ENCODE assay signal across 8 mouse cellular contexts in genomic region chr13:51643924-51644828, GRCm38 (mm10). TPM values are rescaled to one million over a fixed set of nuclear protein-coding genes. Genes with fewer than 3 reads are reported as not detected.
DNase-seq lines count a peak whose midpoint lies in the region; ATAC-seq and TF ChIP-seq lines count a peak whose summit lies in the region.

No protein-coding gene starts in this region.

- H3K27me3 ChIP-seq in lung, embryonic 14.5 days (ENCODE audit: insufficient read depth, low read length), result no peaks in the 10 kb centered on the region
- H3K27me3 ChIP-seq in embryonic facial prominence, embryonic 12.5 days, result no peaks in the 10 kb centered on the region
- no peaks in the 10 kb centered on the region for H3K27me3 ChIP-seq in hindbrain, embryonic 12.5 days
- no peaks in the 10 kb centered on the region for H3K27me3 ChIP-seq in midbrain, embryonic 15.5 days (replicated peaks)

- H3K27ac ChIP-seq in lung, embryonic 14.5 days (ENCODE audit: low read depth), result peak overlapping the region; percentile 52; the same call in 1 of the 2 replicates
- peak overlapping the region; percentile 56; the same call in 1 of the 2 replicates for H3K27ac ChIP-seq in embryonic facial prominence, embryonic 12.5 days
- peak overlapping the region; percentile 52; the same call in 1 of the 2 replicates for H3K27ac ChIP-seq in hindbrain, embryonic 12.5 days
- H3K27ac ChIP-seq in midbrain, embryonic 15.5 days, result peak overlapping the region; percentile 74

- ATAC-seq in lung, embryonic 14.5 days (ENCODE audit: insufficient read depth), result 0 out of 2 replicates have a peak, but pooled peaks have one; percentile 2
- ATAC-seq in embryonic facial prominence, embryonic 12.5 days (ENCODE audit: insufficient number of reproducible peaks, insufficient read depth, low FRiP score, low TSS enrichment), result no peak
- peak; percentile 32 for ATAC-seq in hindbrain, embryonic 12.5 days (ENCODE audit: low FRiP score)
- ATAC-seq in midbrain, embryonic 15.5 days (replicated peaks), result peak; percentile 60

- H3K36me3 ChIP-seq in lung, embryonic 14.5 days (ENCODE audit: insufficient read depth), result no peaks in the 10 kb centered on the region
- H3K36me3 ChIP-seq in embryonic facial prominence, embryonic 12.5 days, result no peaks in the 10 kb centered on the region
- no peaks in the 10 kb centered on the region for H3K36me3 ChIP-seq in hindbrain, embryonic 12.5 days
- H3K36me3 ChIP-seq in midbrain, embryonic 15.5 days (replicated peaks), result no peaks in the 10 kb centered on the region

- no peaks in the 10 kb centered on the region for H3K9me3 ChIP-seq in lung, embryonic 14.5 days (ENCODE audit: low read depth, low read length)
- no peaks in the 10 kb centered on the region for H3K9me3 ChIP-seq in embryonic facial prominence, embryonic 12.5 days
- H3K9me3 ChIP-seq in hindbrain, embryonic 12.5 days (replicated peaks), result no peaks in the 10 kb centered on the region
- H3K9me3 ChIP-seq in midbrain, embryonic 15.5 days, result no peaks in the 10 kb centered on the region

- peak overlapping the region; percentile 57 for H3K9ac ChIP-seq in lung, embryonic 14.5 days
- H3K9ac ChIP-seq in embryonic facial prominence, embryonic 12.5 days, result 0 out of 2 replicates have a peak overlapping the region, but pooled peaks have one; percentile 16
- H3K9ac ChIP-seq in hindbrain, embryonic 12.5 days, result peak overlapping the region; percentile 64
- H3K9ac ChIP-seq in midbrain, embryonic 15.5 days, result peak overlapping the region; percentile 80

- peaks cover 13% of the 10 kb centered on the region for H3K4me1 ChIP-seq in lung, embryonic 14.5 days (ENCODE audit: insufficient read depth)
- peaks cover 21% of the 10 kb centered on the region for H3K4me1 ChIP-seq in embryonic facial prominence, embryonic 12.5 days
- peaks cover 9% of the 10 kb centered on the region for H3K4me1 ChIP-seq in hindbrain, embryonic 12.5 days
- H3K4me1 ChIP-seq in midbrain, embryonic 15.5 days, result peaks cover 8% of the 10 kb centered on the region

- TF ChIP-seq CTCF in lung, embryonic 14.5 days (IDR thresholded peaks at IDR 0.05; ENCODE audit: low read depth), result no peak

- WGBS in lung, embryonic 14.5 days, result 44% methylated on average over 20 of the region's 20 CpGs
- 46% methylated on average over 20 of the region's 20 CpGs for WGBS in embryonic facial prominence, embryonic 12.5 days
- WGBS in hindbrain, embryonic 12.5 days, result 49% methylated on average over 20 of the region's 20 CpGs
- 44% methylated on average over 20 of the region's 20 CpGs for WGBS in midbrain, embryonic 15.5 days

- DNase-seq in lung, embryonic 14.5 days, result no peak
- no peak for DNase-seq in lung, adult 18-20 months
- DNase-seq in c-Kit-positive CD71-positive TER-119-positive erythroid progenitor cells, embryonic 14.5 days (ENCODE audit: low spot score), result no peak
- DNase-seq in spleen, adult 12 weeks (ENCODE audit: low spot score), result no peak
- DNase-seq in cerebellum, postnatal 25 days, result no peak

- H3K4me2 ChIP-seq in lung, embryonic 14.5 days, result peak overlapping the region; percentile 65
- H3K4me2 ChIP-seq in embryonic facial prominence, embryonic 12.5 days (replicated peaks), result peak overlapping the region; percentile 50
- H3K4me2 ChIP-seq in hindbrain, embryonic 12.5 days (replicated peaks), result peak overlapping the region; percentile 85
- H3K4me2 ChIP-seq in midbrain, embryonic 15.5 days, result peak overlapping the region; percentile 94

- H3K4me3 ChIP-seq in lung, embryonic 14.5 days (ENCODE audit: low read depth, low read length), result peak overlapping the region; percentile 88
- peak overlapping the region; percentile 89 for H3K4me3 ChIP-seq in embryonic facial prominence, embryonic 12.5 days
- H3K4me3 ChIP-seq in hindbrain, embryonic 12.5 days, result peak overlapping the region; percentile 81
- peak overlapping the region; percentile 80 for H3K4me3 ChIP-seq in midbrain, embryonic 15.5 days

RNA-seq across cellular contexts. Expression of gene Cks2, which starts 0.9 kb away (rescaled TPM):
- 426 and 436 TPM in 2 replicates for polyA plus RNA-seq in lung, embryonic 14.5 days (2014; fragmentation: Nextera tagmentation; extraction: Ambion mirVana)
- polyA plus RNA-seq in embryonic facial prominence, embryonic 12.5 days (2016; fragmentation: Nextera tagmentation; extraction: Ambion mirVana), result 283 and 304 TPM in 2 replicates
- polyA plus RNA-seq in hindbrain, embryonic 12.5 days (2016; fragmentation: Nextera tagmentation; extraction: Ambion mirVana), result 161 and 183 TPM in 2 replicates
- 36.9 and 42.6 TPM in 2 replicates for polyA plus RNA-seq in midbrain, embryonic 15.5 days (2015; fragmentation: Nextera tagmentation; extraction: Ambion mirVana)

RNA-seq across cellular contexts. Expression of gene Secisbp2, which starts 7.3 kb away (rescaled TPM):
- 26.1 and 31.3 TPM in 2 replicates for polyA plus RNA-seq in lung, embryonic 14.5 days (2014; fragmentation: Nextera tagmentation; extraction: Ambion mirVana)
- polyA plus RNA-seq in embryonic facial prominence, embryonic 12.5 days (2016; fragmentation: Nextera tagmentation; extraction: Ambion mirVana), result 25.2 and 30.9 TPM in 2 replicates
- 28.9 and 34.4 TPM in 2 replicates for polyA plus RNA-seq in hindbrain, embryonic 12.5 days (2016; fragmentation: Nextera tagmentation; extraction: Ambion mirVana)
- polyA plus RNA-seq in midbrain, embryonic 15.5 days (2015; fragmentation: Nextera tagmentation; extraction: Ambion mirVana), result 32.0 and 33.0 TPM in 2 replicates

Comparison
In these comparisons a context has a peak if more than half of its experiments do, and no peak if none do; other contexts are left out.
1. H3K9ac ChIP-seq: peak in every context shown above with its lines; median percentile 80 in midbrain, embryonic 15.5 days; 64 in hindbrain, embryonic 12.5 days; 57 in lung, embryonic 14.5 days; 16 in embryonic facial prominence, embryonic 12.5 days.